Mouse (Mus musculus) stomach, postnatal 0 days (tissue): Measurements from ENCODE around the gene Nxnl1.

Experiments
- CTCF ChIP-seq: IDR thresholded peaks from 2 replicates; pipeline ENCODE4 v1.5.1; 2016; ENCODE audit warnings: antibody characterized with exemption, low read depth, mild to moderate bottlenecking, moderate library complexity
- EP300 ChIP-seq: optimal IDR thresholded peaks from 2 replicates; pipeline ENCODE3; 2016; ENCODE audit warnings: antibody characterized with exemption

GRCm38 (mm10) chr8:71595862-71596261 lies 29.5 kb upstream of the Nxnl1 start:
- TF ChIP-seq CTCF (peak; percentile 100), EP300 (no peak)
